Mouse (Mus musculus): ENCODE data around the gene A630001G21Rik. TPM values are rescaled to one million over a fixed set of nuclear protein-coding genes. Genes with fewer than 3 reads are reported as not detected.

Gene A630001G21Rik
- 28.7 TPM for total RNA-seq (2023)

GRCm38 (mm10) chr1:85778436-85778835 lies at the start of gene A630001G21Rik:
Gene A630001G21Rik (minus strand): TSS chr1:85778643.

GRCm38 (mm10) chr1:85793208-85794105 lies 15.0 kb upstream of the A630001G21Rik start, which contains the start of gene Cab39:
Gene Cab39 (plus strand): TSS chr1:85793441.

Other genes starting within 250 kb of the A630001G21Rik start
- not detected for gene G530012D18Rik, start 203.0 kb downstream of the A630001G21Rik start, total RNA-seq (2023)
- gene Sp110, start 179.8 kb downstream of the A630001G21Rik start, total RNA-seq (2023): 140 TPM
- 43.6 TPM for gene Sp140, start 178.3 kb downstream of the A630001G21Rik start, total RNA-seq (2023)
- gene Sp100, start 128.7 kb downstream of the A630001G21Rik start, total RNA-seq (2023): 543 TPM
- gene Cab39, start 14.8 kb upstream of the A630001G21Rik start, total RNA-seq (2023): 132 TPM
- gene Itm2c, start 115.6 kb upstream of the A630001G21Rik start, total RNA-seq (2023): 67.8 TPM
- 0.73 TPM for gene 4933407L21Rik, start 149.8 kb upstream of the A630001G21Rik start, total RNA-seq (2023)
- 0.53 TPM for gene Gpr55, start 182.4 kb upstream of the A630001G21Rik start, total RNA-seq (2023)
- gene Spata3, start 238.2 kb upstream of the A630001G21Rik start, total RNA-seq (2023): not detected

All from CD4-positive naive resting alpha-beta T cell, adult 76 days (primary cell).